Mouse (Mus musculus) forebrain, embryonic 16.5 days (tissue): ENCODE results near the gene Emid1. TPM values are rescaled to one million over a fixed set of nuclear protein-coding genes. Genes with fewer than 3 reads are reported as not detected.
"Not testable (repeated sequence)": the region's sequence is repeated elsewhere in the genome, so short reads cannot be mapped to it uniquely, and the experiment has no call there.

ENCODE experiments used
- ATAC-seq: fragments of 200-750 bp; cut with Nextera tagmentation; 2 replicates; pipeline ENCODE4 v1.8.0; 2017; ENCODE audit warnings: mild to moderate bottlenecking, moderate library complexity
- H3K27ac ChIP-seq: fragments of 300-500 bp; sonication (generic); 2 replicates; pipeline ENCODE4 v1.5.1; 2014; ENCODE audit warnings: low read length, control low read depth
- H3K27me3 ChIP-seq: fragments of 300-500 bp; sonication (generic); replicated peaks from 2 replicates; pipeline ENCODE4 v1.6.1; 2014; ENCODE audit warnings: low read length; ENCODE audit not compliant: control insufficient read depth, insufficient read depth
- H3K36me3 ChIP-seq: fragments of 300-500 bp; sonication (generic); 2 replicates; pipeline ENCODE4 v1.6.1; 2014; ENCODE audit not compliant: control insufficient read depth, insufficient read depth
- H3K4me1 ChIP-seq: fragments of 300-500 bp; sonication (generic); replicated peaks from 2 replicates; pipeline ENCODE4 v1.6.1; 2014; ENCODE audit warnings: low read length; ENCODE audit not compliant: control insufficient read depth, insufficient read depth
- H3K4me2 ChIP-seq: fragments of 300-500 bp; sonication (generic); 2 replicates; pipeline ENCODE4 v1.6.1; 2014; ENCODE audit warnings: mild to moderate bottlenecking, low read length, control low read depth
- H3K4me3 ChIP-seq: fragments of 300-500 bp; sonication (generic); replicated peaks from 2 replicates; pipeline ENCODE4 v1.5.1; 2014; ENCODE audit warnings: mild to moderate bottlenecking, low read length, control low read depth
- H3K9ac ChIP-seq: fragments of 300-500 bp; sonication (generic); replicated peaks from 2 replicates; pipeline ENCODE4 v1.6.1; 2014; ENCODE audit warnings: low read depth, low read length, control low read depth
- H3K9me3 ChIP-seq: fragments of 300-500 bp; sonication (generic); 2 replicates; pipeline ENCODE4 v1.6.1; 2016; ENCODE audit warnings: low read length; ENCODE audit not compliant: control insufficient read depth
- WGBS: fragments of 180-500 bp; shearing (Covaris S2); extraction: QIAGEN DNeasy Blood & Tissue Kit; methylation state at CpG from one replicate; pipeline ENCODE4 v1.1.7; 2014; 5-methylcytosine and 5-hydroxymethylcytosine counted together
- polyA plus RNA-seq: library from polyadenylated mRNA; unstranded; fragments of >200 nt; fragmentation: Nextera tagmentation; extraction: Ambion mirVana; gene quantifications from 2 replicates; pipeline ENCODE4 v1.2.1, GENCODE M21; 2015

Emid1 gene
- polyA plus RNA-seq, 1 experiment from 2014 or later: 27.3 TPM

- Histone ChIP-seq H3K9me3 (no peaks in the 10 kb centered on the region), H3K27me3 (no peaks in the 10 kb centered on the region), H3K36me3 (peaks cover 54% of the 10 kb centered on the region), H3K4me3 (no peak overlapping the region), H3K27ac (no peak overlapping the region), H3K4me2 (no peak overlapping the region), H3K9ac (no peak overlapping the region), H3K4me1 (no peaks in the 10 kb centered on the region)
- ATAC-seq: no peak
- 94% methylated on average over 1 of the region's 1 CpGs for WGBS
These were observed 62.9 kb downstream of the Emid1 start for GRCm38 (mm10) chr11:5089147-5089546.

GRCm38 (mm10) chr11:5076843-5077242 is 75.2 kb downstream of the Emid1 start:
- ATAC-seq, H3K27ac ChIP-seq, H3K4me1 ChIP-seq, H3K4me3 ChIP-seq, H3K9ac ChIP-seq, H3K9me3 ChIP-seq, H3K4me2 ChIP-seq, H3K27me3 ChIP-seq: not testable (repeated sequence)
- 91% methylated on average over 4 of the region's 5 CpGs for WGBS
- peaks cover 38% of the 10 kb centered on the region for H3K36me3 ChIP-seq

- no peak overlapping the region for H3K4me2 ChIP-seq
- H3K27ac ChIP-seq: no peak overlapping the region
- no peaks in the 10 kb centered on the region for H3K4me1 ChIP-seq
- H3K4me3 ChIP-seq: no peak overlapping the region
- no peak overlapping the region for H3K9ac ChIP-seq
- no peaks in the 10 kb centered on the region for H3K9me3 ChIP-seq
- no peak for ATAC-seq
- H3K27me3 ChIP-seq: no peaks in the 10 kb centered on the region
- peaks cover 42% of the 10 kb centered on the region for H3K36me3 ChIP-seq
These were observed 76.3 kb downstream of the Emid1 start for GRCm38 (mm10) chr11:5075760-5076159.

GRCm38 (mm10) chr11:5074882-5075281 is 77.2 kb downstream of the Emid1 start:
- no peak overlapping the region for H3K9ac ChIP-seq
- H3K4me2 ChIP-seq: no peak overlapping the region
- H3K27ac ChIP-seq: no peak overlapping the region
- WGBS: 60% methylated on average over 4 of the region's 4 CpGs
- no peaks in the 10 kb centered on the region for H3K9me3 ChIP-seq
- peak; percentile 38; the same call in 1 of the 2 replicates for ATAC-seq
- H3K36me3 ChIP-seq: peaks cover 43% of the 10 kb centered on the region
- no peak overlapping the region for H3K4me3 ChIP-seq
- no peaks in the 10 kb centered on the region for H3K27me3 ChIP-seq
- no peaks in the 10 kb centered on the region for H3K4me1 ChIP-seq

GRCm38 (mm10) chr11:5068126-5068971 is 83.7 kb downstream of the Emid1 start:
- Histone ChIP-seq H3K27me3 (peaks cover 6% of the 10 kb centered on the region; the same call in 1 of the 2 replicates), H3K9me3 (no peaks in the 10 kb centered on the region), H3K27ac (no peak overlapping the region), H3K36me3 (peaks cover 39% of the 10 kb centered on the region), H3K4me1 (peaks cover 19% of the 10 kb centered on the region), H3K4me2 (no peak overlapping the region), H3K9ac (no peak overlapping the region), H3K4me3 (no peak overlapping the region)
- WGBS: 83% methylated on average over 9 of the region's 9 CpGs
- ATAC-seq: no peak

GRCm38 (mm10) chr11:5067063-5067462 is 85.0 kb downstream of the Emid1 start:
- ATAC-seq: no peak
- peaks cover 18% of the 10 kb centered on the region for H3K27me3 ChIP-seq
- H3K4me1 ChIP-seq: peaks cover 32% of the 10 kb centered on the region
- H3K9ac ChIP-seq: no peak overlapping the region
- no peaks in the 10 kb centered on the region for H3K9me3 ChIP-seq
- no peak overlapping the region for H3K27ac ChIP-seq
- peaks cover 29% of the 10 kb centered on the region for H3K36me3 ChIP-seq
- H3K4me2 ChIP-seq: no peak overlapping the region
- H3K4me3 ChIP-seq: no peak overlapping the region

GRCm38 (mm10) chr11:5065056-5065821 is 86.8 kb downstream of the Emid1 start, which contains the start of gene Gas2l1:
Gas2l1 (minus strand) TSS chr11:5065327.
- no peaks in the 10 kb centered on the region for H3K9me3 ChIP-seq
- no peak within 1 kb of the TSS for H3K27ac ChIP-seq
- H3K4me3 ChIP-seq: peak within 1 kb of the TSS; percentile 72
- H3K36me3 ChIP-seq: peaks cover 18% of the 10 kb centered on the region
- peak within 1 kb of the TSS; percentile 85 for H3K9ac ChIP-seq
- peak within 1 kb of the TSS; percentile 96 for H3K4me2 ChIP-seq
- WGBS: under 1% methylated on average over 50 of the region's 50 CpGs
- H3K4me1 ChIP-seq: peaks cover 44% of the 10 kb centered on the region
- H3K27me3 ChIP-seq: peaks cover 31% of the 10 kb centered on the region
- ATAC-seq: peak; percentile 86

- Histone ChIP-seq H3K27ac (no peak overlapping the region), H3K4me3 (peak overlapping the region; percentile 72), H3K4me2 (peak overlapping the region; percentile 96), H3K9ac (peak overlapping the region; percentile 85), H3K36me3 (peaks cover 17% of the 10 kb centered on the region), H3K27me3 (peaks cover 38% of the 10 kb centered on the region), H3K4me1 (peaks cover 44% of the 10 kb centered on the region), H3K9me3 (no peaks in the 10 kb centered on the region)
- 16% methylated on average over 37 of the region's 38 CpGs for WGBS
- 0 out of 2 replicates have a peak, but pooled peaks have one; percentile 16 for ATAC-seq
These were observed 87.6 kb downstream of the Emid1 start for GRCm38 (mm10) chr11:5064282-5065055.
